Mouse (Mus musculus) CH12.LX (cell line): ENCODE measurements around the gene Rtel1. TPM values are rescaled to one million over a fixed set of nuclear protein-coding genes. Genes with fewer than 3 reads are reported as not detected.

ENCODE experiments used
- DNase-seq: peaks from one replicate; pipeline ENCODE4 v3.0.0-alpha.2; 2013; ENCODE audit errors: extremely low read depth
- H3K27ac ChIP-seq: 2 replicates; pipeline ENCODE4 v1.5.1; 2012; ENCODE audit warnings: low read depth, mild to moderate bottlenecking, control low read depth, moderate library complexity; ENCODE audit not compliant: insufficient read depth
- H3K27me3 ChIP-seq: replicated peaks from 2 replicates; pipeline ENCODE3; 2012; ENCODE audit warnings: inconsistent platforms
- H3K36me3 ChIP-seq, 2 experiments: replicated peaks in 1 of 2; 2 replicates each; pipeline versions ENCODE3 to v1.6.1; 2012; ENCODE audit warnings: inconsistent platforms in 1 of 2, low read length in 1 of 2, mild to moderate bottlenecking in 1 of 2, mixed read lengths in 1 of 2, moderate library complexity in 1 of 2; ENCODE audit not compliant: control insufficient read depth in 1 of 2, insufficient read depth in 1 of 2
- H3K4me1 ChIP-seq, 2 experiments: 2 replicates each; pipeline ENCODE4 v1.6.1; 2012; ENCODE audit warnings: inconsistent platforms in 1 of 2, moderate library complexity in 1 of 2; ENCODE audit not compliant: insufficient read depth in 2 of 2, control insufficient read depth in 1 of 2
- H3K4me2 ChIP-seq: 2 replicates; pipeline ENCODE4 v1.6.1; 2012; ENCODE audit warnings: low read depth, mild to moderate bottlenecking, control low read depth; ENCODE audit not compliant: poor library complexity, insufficient read depth, severe bottlenecking
- H3K4me3 ChIP-seq, 3 experiments: fragments of 150-350 bp in 1 of 3; sonication (generic) in 1 of 3; replicated peaks in 1 of 3; 2 replicates each; pipeline versions ENCODE3 to v1.5.1; 2011 to 2012; ENCODE audit warnings: low read depth in 2 of 3, low read length in 2 of 3, mild to moderate bottlenecking in 2 of 3, moderate library complexity in 2 of 3, control low read depth in 1 of 3, improper control_type of control experiment in 1 of 3, inconsistent platforms in 1 of 3, mixed read lengths in 1 of 3; ENCODE audit not compliant: poor library complexity in 1 of 3
- H3K79me2 ChIP-seq: replicated peaks from 2 replicates; pipeline ENCODE4 v1.6.1; 2012; ENCODE audit warnings: mild to moderate bottlenecking, moderate library complexity; ENCODE audit not compliant: control insufficient read depth, poor library complexity, insufficient read depth, severe bottlenecking; ENCODE audit errors: extremely low read depth
- H3K9ac ChIP-seq: 2 replicates; pipeline ENCODE4 v1.6.1; 2012; ENCODE audit warnings: low read depth, mild to moderate bottlenecking, control low read depth, moderate library complexity; ENCODE audit not compliant: insufficient read depth
- H3K9me3 ChIP-seq: replicated peaks from 2 replicates; pipeline ENCODE3; 2012; ENCODE audit warnings: low read length, inconsistent platforms, mixed read lengths
- CHD2 ChIP-seq: IDR thresholded peaks from 2 replicates; pipeline ENCODE4 v1.6.1; 2011; ENCODE audit warnings: low read length, improper control_type of control experiment
- CTCF ChIP-seq, 2 experiments: IDR thresholded peaks in 1 of 2; conservative IDR thresholded peaks in 1 of 2; 2 replicates each; pipeline ENCODE4 v1.5.1; 2011 to 2012; ENCODE audit warnings: low read depth in 2 of 2, low read length in 2 of 2, improper control_type of control experiment in 1 of 2, inconsistent platforms in 1 of 2, mild to moderate bottlenecking in 1 of 2, moderate library complexity in 1 of 2
- ELF1 ChIP-seq: IDR thresholded peaks from 2 replicates; pipeline ENCODE4 v1.6.1; 2014; ENCODE audit warnings: low read depth, mild to moderate bottlenecking, inconsistent platforms, low read length, improper control_type of control experiment
- ETS1 ChIP-seq: conservative IDR thresholded peaks from 2 replicates; pipeline ENCODE4 v1.6.1; 2012; ENCODE audit warnings: low read depth, mild to moderate bottlenecking, inconsistent platforms, low read length, improper control_type of control experiment, moderate library complexity
- GABPA ChIP-seq: IDR thresholded peaks from 2 replicates; pipeline ENCODE4 v1.6.1; 2012; ENCODE audit warnings: low read depth, low read length, improper control_type of control experiment, inconsistent platforms; ENCODE audit not compliant: insufficient replicate concordance
- IRF4 ChIP-seq: IDR thresholded peaks from 2 replicates; pipeline ENCODE4 v1.6.1; 2014; ENCODE audit warnings: low read depth, mild to moderate bottlenecking, inconsistent platforms, low read length, improper control_type of control experiment
- JUND ChIP-seq: conservative IDR thresholded peaks from 2 replicates; pipeline ENCODE4 v1.6.1; 2011; ENCODE audit warnings: low read depth, low read length, improper control_type of control experiment
- MAX ChIP-seq: IDR thresholded peaks from 2 replicates; pipeline ENCODE4 v1.6.1; 2011; ENCODE audit warnings: low read length, improper control_type of control experiment
- MEF2A ChIP-seq: IDR thresholded peaks from 2 replicates; pipeline ENCODE4 v1.6.1; 2014; ENCODE audit warnings: low read depth, mild to moderate bottlenecking, inconsistent platforms, low read length, improper control_type of control experiment, borderline replicate concordance
- MXI1 ChIP-seq: IDR thresholded peaks from 2 replicates; pipeline ENCODE4 v1.6.1; 2011; ENCODE audit warnings: mild to moderate bottlenecking, low read depth, low read length, improper control_type of control experiment
- NELFE ChIP-seq: IDR thresholded peaks from 2 replicates; pipeline ENCODE4 v1.6.1; 2011; ENCODE audit warnings: low read depth, low read length, improper control_type of control experiment
- PAX5 ChIP-seq: IDR thresholded peaks from 2 replicates; pipeline ENCODE4 v1.6.1; 2012; ENCODE audit warnings: low read length, inconsistent platforms, mixed read lengths
- POLR2AphosphoS2 ChIP-seq: IDR thresholded peaks from 2 replicates; pipeline ENCODE4 v1.6.1; 2011; ENCODE audit warnings: low read depth, low read length, improper control_type of control experiment
- RCOR1 ChIP-seq: conservative IDR thresholded peaks from 2 replicates; pipeline ENCODE4 v1.6.1; 2012; ENCODE audit warnings: low read depth, mild to moderate bottlenecking, inconsistent platforms, low read length, improper control_type of control experiment
- SIN3A ChIP-seq: IDR thresholded peaks from 2 replicates; pipeline ENCODE4 v1.6.1; 2012; ENCODE audit warnings: low read length, improper control_type of control experiment, inconsistent platforms
- SMC3 ChIP-seq: IDR thresholded peaks from 2 replicates; pipeline ENCODE4 v1.6.1; 2011; ENCODE audit warnings: low read depth, low read length, improper control_type of control experiment
- TBP ChIP-seq: conservative IDR thresholded peaks from 2 replicates; pipeline ENCODE4 v1.6.1; 2011; ENCODE audit warnings: low read depth, low read length, improper control_type of control experiment
- ZC3H11A ChIP-seq: IDR thresholded peaks from 2 replicates; pipeline ENCODE4 v1.6.1; 2012; ENCODE audit warnings: low read depth, mild to moderate bottlenecking, inconsistent platforms, low read length, improper control_type of control experiment
- ZKSCAN1 ChIP-seq: IDR thresholded peaks from 2 replicates; pipeline ENCODE4 v1.6.1; 2012; ENCODE audit warnings: low read depth, inconsistent platforms, low read length, improper control_type of control experiment, borderline replicate concordance
- ZMIZ1 ChIP-seq: IDR thresholded peaks from 2 replicates; pipeline ENCODE4 v1.6.1; 2012; ENCODE audit warnings: low read depth, mild to moderate bottlenecking, inconsistent platforms, low read length, improper control_type of control experiment
- dilution Hi-C: fragments of 300-500 bp; cut with MboI; formaldehyde crosslinking; loops from 2 replicates; pipeline ENCODE4 v1.14.3; 2020; ENCODE audit warnings: low sequenced_read_pairs; ENCODE audit not compliant: extremely low pct_unique_long_range_greater_than_20kb, extremely low pct_ligation_motif_present
- in situ Hi-C: fragments of 300-500 bp; cut with MboI; formaldehyde crosslinking; loops from 3 replicates; pipeline ENCODE4 v1.14.3; 2019; ENCODE audit warnings: low sequenced_read_pairs, low pct_ligation_motif_present, low pct_unique_long_range_greater_than_20kb, mixed read lengths
- polyA plus RNA-seq: library from polyadenylated mRNA; unstranded; fragments of >175 nt; gene quantifications from 2 replicates; pipeline ENCODE4 v1.2.1, GENCODE M21; 2012; ENCODE audit warnings: low read depth; ENCODE audit not compliant: insufficient read length
- total RNA-seq, 2 experiments: library from RNA; depleted of rRNA; stranded (reverse); fragments of 300-350 nt in 1 of 2; fragments of >200 nt in 1 of 2; gene quantifications; 2 replicates each; pipeline ENCODE4 v1.2.3; 2012 to 2014

The Rtel1 gene
- total and polyA plus RNA-seq, 3 experiments = 65.4 to 89.2 (median 67.6) TPM

DNA sequence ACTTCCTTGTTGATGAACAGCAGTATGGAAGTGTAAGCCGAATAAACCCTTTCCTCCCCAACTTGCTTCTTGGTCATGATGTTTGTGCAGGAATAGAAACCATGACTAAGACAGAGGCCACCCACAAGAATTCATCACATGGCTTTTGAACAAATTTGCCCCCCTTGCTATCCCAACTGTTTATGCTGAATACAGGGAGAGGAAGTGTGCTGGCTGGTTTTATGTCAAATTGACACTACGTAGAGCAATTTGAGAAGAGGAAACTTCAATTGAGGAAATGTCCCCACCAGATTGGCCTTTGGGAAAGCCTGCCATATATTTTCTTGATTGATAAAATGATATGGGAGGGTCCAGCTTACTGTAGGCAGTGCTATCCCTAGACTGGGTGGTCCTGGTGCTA, 45.7 kb upstream of the Rtel1 start:
- dilution Hi-C loops = no loop called here

DNA sequence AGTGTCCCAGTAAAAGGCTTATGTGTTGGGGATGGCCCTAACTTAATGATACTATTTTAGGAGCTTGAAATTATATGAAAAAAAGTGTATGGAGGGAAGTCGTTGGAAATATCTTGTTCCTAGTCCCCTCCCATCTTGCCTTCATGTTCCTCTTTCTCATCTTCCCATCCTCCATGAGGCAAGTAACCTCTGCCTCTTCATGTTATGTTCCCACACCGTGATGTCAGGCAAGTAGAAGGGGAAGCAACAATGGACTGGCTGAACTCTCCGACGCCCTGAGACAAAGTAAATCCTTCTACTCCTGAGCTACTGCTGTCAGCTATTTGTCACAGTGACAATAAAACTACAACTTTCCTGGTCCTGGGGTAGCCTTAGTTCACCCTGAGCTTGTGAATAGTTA, 44.9 kb upstream of the Rtel1 start:
- Histone ChIP-seq H3K27me3 (no peaks in the 10 kb centered on the region), H3K36me3 (peaks cover 48 to 89% of the 10 kb centered on the region in 2 experiments), H3K4me1 (no peaks in the 10 kb centered on the region), H3K27ac (no peak overlapping the region), H3K79me2 (peaks cover 12% of the 10 kb centered on the region; the same call in 1 of the 2 replicates), H3K9ac (no peak overlapping the region), H3K4me3 (no peak overlapping the region), H3K4me2 (no peak overlapping the region), H3K9me3 (no peaks in the 10 kb centered on the region)
- TF ChIP-seq JUND = no peak
- no peak for TF ChIP-seq POLR2AphosphoS2
- TF ChIP-seq MXI1 = no peak
- no peak for TF ChIP-seq ZC3H11A
- TF ChIP-seq RCOR1 = no peak
- no peak for TF ChIP-seq ELF1
- TF ChIP-seq CHD2 = no peak
- TF ChIP-seq MEF2A = no peak
- no peak for TF ChIP-seq PAX5
- in situ Hi-C loops = no loop called here
- dilution Hi-C loops = no loop called here
- DNase-seq = no peak

More for the DNA sequence above, 45.7 kb upstream of the Rtel1 start:
- Histone ChIP-seq H3K79me2 (peaks cover 10% of the 10 kb centered on the region; the same call in 1 of the 2 replicates), H3K27me3 (no peaks in the 10 kb centered on the region), H3K4me1 (no peaks in the 10 kb centered on the region), H3K4me2 (no peak overlapping the region), H3K4me3 (no peak overlapping the region), H3K27ac (no peak overlapping the region), H3K36me3 (peaks cover 46 to 89% of the 10 kb centered on the region in 2 experiments), H3K9ac (no peak overlapping the region), H3K9me3 (no peaks in the 10 kb centered on the region)
- DNase-seq = no peak
- in situ Hi-C loops = no loop called here
- TF ChIP-seq CTCF (conservative IDR thresholded peaks at IDR 0.05 in 1 of 2, IDR thresholded peaks at IDR 0.05 in 1 of 2; ENCODE audit: low read depth in 2 of 2, low read length in 2 of 2) (no peak), GABPA (no peak), MAX (no peak), ZKSCAN1 (no peak), SMC3 (no peak), ELF1 (no peak), ETS1 (no peak)

DNA sequence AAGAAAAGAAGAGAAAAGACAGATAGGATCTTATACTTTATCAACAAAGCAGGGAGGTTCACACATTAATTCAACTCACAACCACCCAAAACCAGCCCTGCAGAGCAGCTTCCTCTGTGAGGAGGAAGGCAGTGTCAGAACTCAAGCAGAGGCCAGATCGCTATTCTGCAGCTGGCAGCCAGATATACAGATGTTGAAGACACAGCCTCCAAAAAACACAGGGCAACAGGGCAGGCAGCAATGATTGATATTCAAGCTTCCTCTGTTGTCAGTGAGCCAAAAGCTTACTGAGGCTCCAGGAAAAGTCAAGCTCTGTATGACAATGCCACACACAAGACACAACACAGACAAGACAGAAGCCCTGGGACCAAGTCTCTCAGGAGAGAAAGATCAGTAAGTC, 42.8 kb upstream of the Rtel1 start:
- no peak overlapping the region for H3K27ac ChIP-seq
- H3K9me3 ChIP-seq = no peaks in the 10 kb centered on the region
- dilution Hi-C loops = no loop called here
- H3K4me2 ChIP-seq = no peak overlapping the region
- peaks cover 0 to 5% of the 10 kb centered on the region in 2 experiments; a peak in 1 of 4 replicates for H3K4me1 ChIP-seq
- in situ Hi-C loops = no loop called here
- H3K36me3 ChIP-seq = peaks cover 38 to 86% of the 10 kb centered on the region in 2 experiments
- TF ChIP-seq IRF4 (no peak), ZMIZ1 (no peak), NELFE (no peak), SIN3A (no peak), TBP (no peak)
- no peak overlapping the region for H3K9ac ChIP-seq
- H3K27me3 ChIP-seq = no peaks in the 10 kb centered on the region
- no peak for DNase-seq
- peaks cover 22% of the 10 kb centered on the region for H3K79me2 ChIP-seq
- no peak overlapping the region for H3K4me3 ChIP-seq
